Mouse (Mus musculus): ENCODE measurements around the gene Blmh. TPM values are rescaled to one million over a fixed set of nuclear protein-coding genes. Genes with fewer than 3 reads are reported as not detected.

Gene Blmh
- 39.8 and 41.7 TPM in 2 replicates for polyA plus RNA-seq (2012; rRNA removed)

- no peak for DNase-seq (ENCODE audit: extremely low spot score in 1 of 2, low spot score in 1 of 2)
These were observed at the start of gene Blmh for GRCm38 (mm10) chr11:76924759-76925236. Gene Blmh (plus strand): TSS chr11:76924809.

DNA sequence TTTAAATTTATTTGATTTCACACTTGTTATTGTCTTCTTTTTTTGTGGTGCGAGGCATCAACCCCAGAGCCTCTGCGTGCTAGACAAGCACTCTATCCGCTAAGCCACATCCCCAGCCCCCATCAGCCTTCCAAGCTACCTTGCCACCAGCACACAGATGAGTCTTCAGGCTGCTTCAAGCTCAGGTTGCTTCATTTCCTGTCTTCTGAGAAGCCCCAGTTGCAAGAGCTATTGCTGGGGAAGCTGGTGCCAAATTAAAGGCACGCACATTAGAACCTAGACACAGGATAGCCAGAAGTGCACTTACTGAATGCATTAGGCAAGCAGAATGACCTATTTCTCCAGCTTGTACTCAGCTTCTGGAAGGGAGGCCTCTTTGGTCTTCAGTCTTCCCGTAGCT, 44.8 kb upstream of the Blmh start:
- DNase-seq (ENCODE audit: extremely low spot score in 1 of 2, low spot score in 1 of 2), result no peak

- no peak for DNase-seq (ENCODE audit: extremely low spot score in 1 of 2, low spot score in 1 of 2)
These were observed 40.2 kb upstream of the Blmh start for GRCm38 (mm10) chr11:76884451-76884850.

GRCm38 (mm10) chr11:76889339-76890164, 35.1 kb upstream of the Blmh start:
- DNase-seq (ENCODE audit: extremely low spot score in 1 of 2, low spot score in 1 of 2), result no peak

GRCm38 (mm10) chr11:76891171-76891570, 33.4 kb upstream of the Blmh start:
- no peak for DNase-seq (ENCODE audit: extremely low spot score in 1 of 2, low spot score in 1 of 2)

- no peak for DNase-seq (ENCODE audit: extremely low spot score in 1 of 2, low spot score in 1 of 2)
These were observed 32.8 kb upstream of the Blmh start for GRCm38 (mm10) chr11:76891738-76892349.

GRCm38 (mm10) chr11:76892972-76893371, 31.6 kb upstream of the Blmh start:
- no peak for DNase-seq (ENCODE audit: extremely low spot score in 1 of 2, low spot score in 1 of 2)

DNA sequence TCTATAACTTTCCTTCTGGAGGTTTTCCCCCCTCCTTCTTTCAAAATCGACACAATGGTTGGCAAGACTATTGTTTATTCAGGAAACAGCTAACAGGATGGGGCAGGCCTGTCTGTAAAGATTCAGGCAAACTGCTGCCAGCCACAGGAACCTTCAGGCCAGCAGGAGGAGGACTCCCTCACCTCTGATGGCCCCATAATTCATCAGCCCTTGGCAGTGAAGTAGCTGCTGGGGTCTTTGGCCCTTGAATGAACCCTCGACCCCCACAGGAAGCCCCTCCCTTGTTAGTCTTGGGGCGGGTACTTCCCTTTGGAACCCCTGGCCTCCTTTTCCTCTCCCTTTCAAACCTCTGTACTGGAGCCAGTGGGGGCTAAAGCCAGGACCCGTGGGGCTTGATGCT, 31.0 kb upstream of the Blmh start:
- DNase-seq (ENCODE audit: extremely low spot score in 1 of 2, low spot score in 1 of 2), result no peak

DNA sequence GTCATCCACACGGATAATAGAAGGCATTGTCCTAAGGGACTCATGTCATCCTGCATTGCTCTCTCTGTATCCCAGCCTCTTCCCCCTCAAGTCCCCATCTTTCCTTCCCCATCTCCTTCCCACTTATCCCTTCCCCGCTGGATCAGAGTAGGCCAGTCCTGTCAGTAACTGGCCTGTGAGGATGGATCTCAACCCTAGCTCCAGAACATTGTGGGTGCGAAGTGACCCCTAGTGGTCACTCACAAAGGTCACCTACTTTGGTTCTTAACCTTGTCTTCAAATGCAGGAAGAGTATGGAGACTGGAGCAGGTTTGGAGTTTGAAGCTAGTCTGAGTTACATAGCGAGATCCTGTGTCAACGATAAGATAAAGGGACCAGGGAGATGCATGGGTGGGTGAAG, 30.4 kb upstream of the Blmh start:
- peak in 1 of 2 experiments; percentile 56 for DNase-seq (ENCODE audit: extremely low spot score in 1 of 2, low spot score in 1 of 2)

GRCm38 (mm10) chr11:76896360-76896759, 28.2 kb upstream of the Blmh start:
- DNase-seq (ENCODE audit: extremely low spot score in 1 of 2, low spot score in 1 of 2), result no peak

DNA sequence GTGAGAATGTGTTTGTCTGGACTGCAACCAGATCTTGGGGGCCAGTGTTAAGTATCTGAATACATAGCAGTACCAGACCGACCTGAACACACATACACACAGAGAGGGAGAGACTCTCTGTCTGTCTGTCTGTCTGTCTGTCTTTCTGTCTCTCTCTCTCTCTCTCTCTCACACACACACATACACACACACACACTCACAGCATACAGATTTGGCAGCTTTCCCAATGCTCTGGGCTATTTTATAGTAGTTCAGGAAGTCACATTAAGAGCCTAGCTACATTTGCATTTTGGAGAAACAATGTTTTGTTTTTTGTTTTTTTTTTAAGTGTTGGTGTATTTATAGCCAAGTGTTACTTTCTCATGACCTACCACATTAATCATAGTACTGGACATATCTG, 27.5 kb upstream of the Blmh start:
- DNase-seq (ENCODE audit: extremely low spot score in 1 of 2, low spot score in 1 of 2), result no peak

DNA sequence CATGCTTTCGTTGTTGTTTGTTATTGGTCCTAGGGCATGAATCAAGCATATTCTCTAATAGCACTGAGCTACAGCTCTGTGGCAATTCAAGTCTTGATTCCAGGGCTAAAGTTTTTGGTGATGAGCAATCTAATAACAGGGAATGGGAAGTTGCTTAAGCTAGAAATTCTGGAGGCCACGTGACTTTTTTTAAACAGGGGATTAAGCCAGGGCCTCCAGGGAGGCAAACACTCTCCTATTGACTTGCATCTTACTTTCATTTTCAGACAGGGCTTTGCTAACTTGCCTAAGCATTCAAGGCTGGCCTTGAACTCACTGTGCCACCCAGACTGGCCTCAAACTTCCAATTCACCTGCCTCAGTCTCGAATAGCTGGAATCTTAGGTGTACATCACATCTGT, 26.7 kb upstream of the Blmh start:
- no peak for DNase-seq (ENCODE audit: extremely low spot score in 1 of 2, low spot score in 1 of 2)

- no peak for DNase-seq (ENCODE audit: extremely low spot score in 1 of 2, low spot score in 1 of 2)
These were observed 25.9 kb upstream of the Blmh start for GRCm38 (mm10) chr11:76898751-76899150.

- DNase-seq (ENCODE audit: extremely low spot score in 1 of 2, low spot score in 1 of 2), result no peak
These were observed 24.6 kb upstream of the Blmh start for GRCm38 (mm10) chr11:76899758-76900738.

GRCm38 (mm10) chr11:76901579-76902361, 22.8 kb upstream of the Blmh start, which contains the start of gene Tmigd1:
Gene Tmigd1 (plus strand): TSS chr11:76902159.
- no peak for DNase-seq (ENCODE audit: extremely low spot score in 1 of 2, low spot score in 1 of 2)

DNA sequence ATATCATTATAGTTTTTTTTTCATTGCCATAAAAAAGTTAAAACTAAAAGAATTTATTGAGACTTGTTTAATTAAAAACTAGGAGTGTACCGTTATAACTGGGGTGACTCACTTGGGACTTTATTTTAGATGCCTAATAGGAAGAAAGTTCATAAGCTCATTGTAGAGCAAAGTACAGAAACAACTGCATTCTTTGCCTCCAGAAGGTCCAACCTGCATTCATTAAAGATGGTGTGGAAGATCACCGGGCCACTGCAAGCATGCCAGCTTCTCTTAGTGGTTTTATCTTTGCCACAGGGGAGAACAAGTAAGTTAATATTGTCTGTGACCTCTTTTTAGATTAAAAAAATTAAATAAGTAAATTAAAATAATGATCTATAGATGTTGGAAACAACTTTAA, 20.3 kb upstream of the Blmh start:
- no peak for DNase-seq (ENCODE audit: extremely low spot score in 1 of 2, low spot score in 1 of 2)

GRCm38 (mm10) chr11:76908651-76909050, 16.0 kb upstream of the Blmh start:
- no peak for DNase-seq (ENCODE audit: extremely low spot score in 1 of 2, low spot score in 1 of 2)

- DNase-seq (ENCODE audit: extremely low spot score in 1 of 2, low spot score in 1 of 2), result peak in 1 of 2 experiments; percentile 25
These were observed 13.1 kb upstream of the Blmh start for GRCm38 (mm10) chr11:76911325-76912054.

GRCm38 (mm10) chr11:76912055-76912395, 12.6 kb upstream of the Blmh start:
- DNase-seq (ENCODE audit: extremely low spot score in 1 of 2, low spot score in 1 of 2), result peak; percentile 40 to 75

Data from frontal cortex, adult 2 months (tissue).